Mouse (Mus musculus) heart, postnatal 0 days (tissue): Measurements from ENCODE around the gene Dnajc8. TPM values are rescaled to one million over a fixed set of nuclear protein-coding genes. Genes with fewer than 3 reads are reported as not detected.
"Not testable (repeated sequence)": the region's sequence is repeated elsewhere in the genome, so short reads cannot be mapped to it uniquely, and the experiment has no call there.

ENCODE experiments used
- ATAC-seq: fragments of 200-750 bp; cut with Nextera tagmentation; 2 replicates; pipeline ENCODE4 v1.8.0; 2017; ENCODE audit warnings: low read depth, moderate number of reproducible peaks, moderate library complexity; ENCODE audit not compliant: insufficient read depth
- DNase-seq: peaks from one replicate; pipeline ENCODE4 v3.0.0-alpha.2; 2016; ENCODE audit warnings: low spot score
- H3K27ac ChIP-seq: fragments of 300-500 bp; sonication (generic); 2 replicates; pipeline ENCODE4 v1.5.1; 2014; ENCODE audit warnings: low read depth, mild to moderate bottlenecking
- H3K27me3 ChIP-seq: fragments of 300-500 bp; sonication (generic); 2 replicates; pipeline ENCODE4 v1.6.1; 2014; ENCODE audit warnings: low read length, mixed read lengths; ENCODE audit not compliant: control insufficient read depth, insufficient read depth
- H3K36me3 ChIP-seq: fragments of 300-500 bp; sonication (generic); replicated peaks from 2 replicates; pipeline ENCODE4 v1.6.1; 2014; ENCODE audit warnings: low read length, mixed read lengths; ENCODE audit not compliant: control insufficient read depth, insufficient read depth
- H3K4me1 ChIP-seq: fragments of 300-500 bp; sonication (generic); 2 replicates; pipeline ENCODE4 v1.6.1; 2014; ENCODE audit warnings: antibody characterized with exemption; ENCODE audit not compliant: control insufficient read depth, insufficient read depth
- H3K4me2 ChIP-seq: fragments of 300-500 bp; sonication (generic); 2 replicates; pipeline ENCODE4 v1.6.1; 2014; ENCODE audit warnings: low read depth, mild to moderate bottlenecking, low read length, moderate library complexity
- H3K4me3 ChIP-seq: fragments of 300-500 bp; sonication (generic); 2 replicates; pipeline ENCODE4 v1.5.1; 2014; ENCODE audit warnings: low read depth, low read length
- H3K9ac ChIP-seq: fragments of 300-500 bp; sonication (generic); replicated peaks from 2 replicates; pipeline ENCODE4 v1.6.1; 2014; ENCODE audit warnings: low read depth, low read length, mixed read lengths
- H3K9me3 ChIP-seq: fragments of 300-500 bp; sonication (generic); replicated peaks from 2 replicates; pipeline ENCODE4 v1.6.1; 2016; ENCODE audit warnings: low read length; ENCODE audit not compliant: control insufficient read depth
- CTCF ChIP-seq: IDR thresholded peaks from 2 replicates; pipeline ENCODE4 v1.5.1; 2016; ENCODE audit warnings: antibody characterized with exemption, control low read depth, low read depth
- EP300 ChIP-seq: IDR thresholded peaks from 2 replicates; pipeline ENCODE4 v1.6.1; 2016; ENCODE audit warnings: antibody characterized with exemption, low read depth
- WGBS: fragments of 180-500 bp; shearing (Covaris S2); extraction: QIAGEN DNeasy Blood & Tissue Kit; methylation state at CpG from one replicate; pipeline ENCODE4 v1.1.7; 2014; 5-methylcytosine and 5-hydroxymethylcytosine counted together
- polyA plus RNA-seq: library from polyadenylated mRNA; unstranded; fragments of >200 nt; fragmentation: Nextera tagmentation; extraction: Ambion mirVana; gene quantifications from 2 replicates; pipeline ENCODE4 v1.2.1, GENCODE M21; 2015
- total RNA-seq: library from RNA; depleted of rRNA; stranded (reverse); fragments of >200 nt; gene quantifications from 2 replicates; pipeline ENCODE4 v1.2.3, GENCODE M21; 2014; ENCODE audit warnings: low replicate concordance; rRNA removed

Dnajc8 gene
- total and polyA plus RNA-seq, 2 experiments from 2014 or later: 94.1 to 104 TPM

GRCm38 (mm10) chr4:132600465-132600864 lies 65.1 kb downstream of the Dnajc8 start:
- DNase-seq: no peak
- Histone ChIP-seq H3K4me3 (no peak overlapping the region), H3K9ac (no peak overlapping the region), H3K4me1 (0 out of 2 replicates have a peak, but pooled peaks cover 8% of the 10 kb centered on the region), H3K4me2 (no peak overlapping the region), H3K27ac (no peak overlapping the region), H3K27me3 (no peaks in the 10 kb centered on the region), H3K36me3 (no peaks in the 10 kb centered on the region), H3K9me3 (no peaks in the 10 kb centered on the region)
- no peak for ATAC-seq
- TF ChIP-seq EP300 (no peak), CTCF (no peak)
- WGBS: 69% methylated on average over 6 of the region's 6 CpGs

- not testable (repeated sequence) for ATAC-seq, H3K36me3 ChIP-seq, H3K9me3 ChIP-seq, H3K9ac ChIP-seq, H3K4me3 ChIP-seq, H3K4me2 ChIP-seq, DNase-seq, H3K27me3 ChIP-seq, H3K4me1 ChIP-seq, H3K27ac ChIP-seq
- 90% methylated on average over 4 of the region's 5 CpGs for WGBS
Measured at GRCm38 (mm10) chr4:132601242-132601641, 65.9 kb downstream of the Dnajc8 start.

Other genes starting within 250 kb of the Dnajc8 start
- gene Rab42, start 232.2 kb upstream of the Dnajc8 start, total RNA-seq: 1.2 TPM in 1 of 2 replicates, not detected in the other
- gene Rab42, start 232.2 kb upstream of the Dnajc8 start, polyA plus RNA-seq: 2.9 and 3.9 TPM in 2 replicates
- 51.3 and 69.0 TPM in 2 replicates for gene Trnau1ap, start 206.0 kb upstream of the Dnajc8 start, total RNA-seq
- gene Trnau1ap, start 206.0 kb upstream of the Dnajc8 start, polyA plus RNA-seq: 63.2 and 65.1 TPM in 2 replicates
- gene Rcc1, start 181.9 kb upstream of the Dnajc8 start, total RNA-seq: 20.6 and 20.8 TPM in 2 replicates
- gene Rcc1, start 181.9 kb upstream of the Dnajc8 start, polyA plus RNA-seq: 17.1 and 18.6 TPM in 2 replicates
- gene Phactr4, start 113.1 kb upstream of the Dnajc8 start, total RNA-seq: 4.4 and 9.5 TPM in 2 replicates
- gene Phactr4, start 113.1 kb upstream of the Dnajc8 start, polyA plus RNA-seq: 9.3 and 10.0 TPM in 2 replicates
- gene Med18, start 71.6 kb upstream of the Dnajc8 start, total RNA-seq: 6.6 TPM in 2 replicates
- 10.2 TPM in 2 replicates for gene Med18, start 71.6 kb upstream of the Dnajc8 start, polyA plus RNA-seq
- 6.2 and 8.9 TPM in 2 replicates for gene Sesn2, start 25.0 kb upstream of the Dnajc8 start, total RNA-seq
- 5.0 and 5.2 TPM in 2 replicates for gene Sesn2, start 25.0 kb upstream of the Dnajc8 start, polyA plus RNA-seq
- gene Atpif1, start 1.9 kb upstream of the Dnajc8 start, total RNA-seq: 340 and 524 TPM in 2 replicates
- gene Atpif1, start 1.9 kb upstream of the Dnajc8 start, polyA plus RNA-seq: 2,178 and 2,289 TPM in 2 replicates
- gene Ptafr, start 28.5 kb downstream of the Dnajc8 start, total RNA-seq: 0.08 and 1.5 TPM in 2 replicates
- gene Ptafr, start 28.5 kb downstream of the Dnajc8 start, polyA plus RNA-seq: 0.61 and 0.71 TPM in 2 replicates
- 22.7 and 54.6 TPM in 2 replicates for gene Eya3, start 103.4 kb downstream of the Dnajc8 start, total RNA-seq
- gene Eya3, start 103.4 kb downstream of the Dnajc8 start, polyA plus RNA-seq: 14.0 and 14.5 TPM in 2 replicates
- gene Xkr8, start 197.0 kb downstream of the Dnajc8 start, total RNA-seq: 0.53 and 0.54 TPM in 2 replicates
- 2.1 and 3.0 TPM in 2 replicates for gene Xkr8, start 197.0 kb downstream of the Dnajc8 start, polyA plus RNA-seq
- 0.11 and 2.6 TPM in 2 replicates for gene Smpdl3b, start 221.7 kb downstream of the Dnajc8 start, total RNA-seq
- gene Smpdl3b, start 221.7 kb downstream of the Dnajc8 start, polyA plus RNA-seq: 1.7 TPM in 2 replicates
- 26.1 and 56.1 TPM in 2 replicates for gene Rpa2, start 232.8 kb downstream of the Dnajc8 start, total RNA-seq
- 32.0 and 35.0 TPM in 2 replicates for gene Rpa2, start 232.8 kb downstream of the Dnajc8 start, polyA plus RNA-seq